Mouse (Mus musculus): ENCODE measurements around the gene H13.

H13 gene

DNA sequence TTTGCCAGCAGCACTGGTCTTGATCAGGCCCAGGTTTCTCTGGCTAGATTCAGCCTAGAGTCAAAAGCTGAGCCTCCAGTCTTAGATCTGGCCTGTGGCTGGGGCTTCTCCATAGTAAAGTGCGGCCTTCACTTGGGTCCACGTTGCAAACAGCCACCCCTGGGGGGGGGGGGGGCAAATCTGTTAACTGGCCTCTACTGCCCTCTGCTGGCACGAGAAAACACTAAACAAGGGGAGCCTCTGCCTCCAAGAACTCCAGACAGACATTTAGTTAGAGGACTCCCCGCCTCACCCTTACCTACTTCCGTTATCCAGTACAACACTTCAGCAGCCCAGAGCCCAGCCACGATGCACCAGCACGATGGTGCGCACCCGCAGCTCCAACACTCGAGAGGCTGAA, 11.9 kb upstream of the H13 start:
- in situ Hi-C loops (cut with MboI; ENCODE audit: low sequenced_read_pairs), result no loop called here

DNA sequence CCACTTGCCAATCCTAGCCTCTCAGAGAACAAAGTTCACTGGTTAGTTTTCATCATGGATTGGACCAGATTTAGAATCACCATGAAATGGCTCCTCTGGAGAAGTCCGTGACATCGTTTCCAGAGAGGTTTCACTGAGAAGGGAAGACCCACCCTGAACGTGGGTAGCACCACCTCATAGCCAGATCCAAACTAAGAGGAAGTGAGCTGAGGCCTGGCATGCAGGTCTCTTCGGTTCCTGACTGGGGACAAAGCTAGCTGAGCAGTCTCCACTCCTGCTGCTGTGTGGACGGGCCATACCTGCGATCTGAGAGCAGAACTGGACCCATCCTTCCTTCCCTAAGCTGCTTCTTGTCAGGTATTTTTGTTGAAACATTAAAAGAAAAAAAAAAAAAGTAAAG, 8.1 kb upstream of the H13 start:
- in situ Hi-C loops (cut with MboI; ENCODE audit: low sequenced_read_pairs), result loop anchor here (10.0 kb wide), 1 partner anchor 46 kb away; no protein-coding TSS in a partner anchor

DNA sequence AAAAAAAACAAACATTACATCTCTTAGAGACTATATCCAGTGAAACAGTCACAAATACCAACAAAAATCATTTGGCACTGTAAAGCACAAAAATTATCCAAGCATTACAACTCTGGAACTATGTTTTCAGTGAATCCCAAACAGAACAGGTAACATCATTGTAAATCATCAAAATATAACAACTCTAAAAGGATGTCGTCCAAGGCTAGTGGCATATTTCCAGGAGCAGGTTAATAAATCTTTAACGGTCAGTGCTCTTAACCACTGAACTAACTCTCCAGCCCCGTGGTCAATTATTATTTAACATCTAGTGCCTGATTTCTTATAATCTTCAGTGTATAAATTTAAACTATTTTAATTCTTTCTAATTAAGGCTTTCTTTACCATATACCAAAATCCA, 3.1 kb upstream of the H13 start:
- in situ Hi-C loops (cut with MboI; ENCODE audit: low sequenced_read_pairs), result loop anchor here (5.0 to 10.0 kb wide), 2 partner anchors 34 to 51 kb away; no protein-coding TSS in a partner anchor

DNA sequence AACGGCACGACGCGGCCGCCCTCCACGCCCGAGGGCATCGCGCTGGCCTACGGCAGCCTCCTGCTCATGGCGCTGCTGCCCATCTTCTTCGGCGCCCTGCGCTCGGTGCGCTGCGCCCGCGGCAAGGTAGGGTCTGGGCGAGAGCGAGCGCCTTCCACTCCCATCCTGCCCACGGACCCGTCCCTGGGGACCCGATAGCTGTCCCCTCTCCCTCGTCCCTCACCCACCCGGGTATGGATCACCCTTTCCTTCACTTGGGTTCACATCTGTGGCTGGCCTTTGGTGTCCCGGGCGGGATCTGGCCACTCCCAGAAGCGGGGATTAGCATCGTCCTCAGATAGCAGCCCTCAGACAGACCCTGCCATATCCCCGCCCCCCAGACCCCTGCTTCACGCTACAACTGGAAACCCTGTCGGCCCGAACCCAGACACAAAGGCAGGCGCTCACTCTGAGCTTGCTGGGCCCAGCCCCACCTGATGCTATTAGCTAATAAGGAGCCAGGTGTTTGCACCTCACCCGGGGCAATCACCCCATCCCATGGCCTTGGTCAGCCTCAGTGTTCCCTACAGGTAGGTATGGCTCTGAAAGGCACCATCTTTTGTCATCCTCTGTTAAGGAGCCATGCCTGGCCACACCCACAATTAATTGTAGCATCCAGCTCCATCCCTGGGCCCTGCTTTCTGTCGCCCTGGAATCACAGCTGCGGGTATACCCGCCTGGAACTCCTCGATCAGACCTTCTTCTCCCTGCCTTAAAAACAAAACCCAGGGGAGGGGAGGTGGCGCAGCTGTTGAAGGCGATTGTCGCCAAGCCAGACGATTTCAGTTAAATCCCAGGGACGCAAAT, 601 bp downstream of the H13 start:
- in situ Hi-C loops (cut with MboI; ENCODE audit: low sequenced_read_pairs), result loop anchor here (5.0 to 10.0 kb wide), 2 partner anchors 38 to 55 kb away; no protein-coding TSS in a partner anchor

DNA sequence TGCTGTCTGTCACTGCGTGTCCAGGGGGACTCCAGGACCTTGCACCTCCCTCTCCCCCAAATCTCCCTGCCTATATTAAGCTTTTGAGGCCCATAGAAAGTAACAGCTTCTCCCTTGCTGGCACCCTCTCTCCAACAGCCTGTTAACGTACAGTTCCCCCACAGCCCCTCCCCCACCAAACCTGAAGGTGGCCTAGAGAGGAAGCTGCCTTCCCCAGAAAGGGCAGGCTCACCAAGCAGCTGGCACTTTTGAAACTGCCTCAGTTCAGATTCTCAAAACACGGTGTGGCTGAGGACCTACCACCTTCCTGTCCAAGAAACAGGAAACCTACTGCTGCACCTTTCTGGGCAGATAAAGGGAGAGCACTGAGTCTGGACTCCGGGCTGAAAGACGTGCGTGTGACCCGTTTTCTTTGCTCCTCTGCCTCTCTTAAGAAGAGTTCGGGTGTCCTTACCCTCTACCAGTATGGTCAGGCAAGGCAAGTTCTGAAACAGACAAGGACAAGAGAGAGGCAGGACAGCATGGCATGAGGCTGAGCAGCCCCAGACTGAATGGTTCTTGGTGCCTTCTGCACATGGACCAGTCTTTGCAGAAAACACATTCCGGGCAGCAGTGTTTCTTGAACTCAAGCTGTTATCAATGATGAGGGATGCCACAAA, 1.9 kb downstream of the H13 start:
- in situ Hi-C loops (cut with MboI; ENCODE audit: low sequenced_read_pairs), result no loop called here

DNA sequence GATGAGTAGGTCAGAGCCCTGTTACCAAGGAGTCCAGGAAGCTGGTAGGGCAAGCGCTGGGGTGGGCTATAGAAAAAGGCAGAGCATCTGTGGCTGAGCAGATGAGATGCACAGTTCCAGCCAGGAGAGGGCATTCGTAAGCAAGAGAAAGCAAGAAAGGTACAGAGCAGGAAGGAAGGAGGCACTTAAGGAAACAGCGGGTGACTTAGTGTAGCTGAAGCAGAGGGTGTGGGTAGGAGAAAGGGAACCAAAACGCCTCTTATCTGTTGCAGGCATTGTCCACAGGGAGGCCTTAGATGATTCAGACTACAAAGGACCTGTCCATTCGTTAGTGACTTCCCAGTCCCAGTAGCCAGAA, 2.4 kb downstream of the H13 start:
- in situ Hi-C loops (cut with MboI; ENCODE audit: low sequenced_read_pairs), result no loop called here

DNA sequence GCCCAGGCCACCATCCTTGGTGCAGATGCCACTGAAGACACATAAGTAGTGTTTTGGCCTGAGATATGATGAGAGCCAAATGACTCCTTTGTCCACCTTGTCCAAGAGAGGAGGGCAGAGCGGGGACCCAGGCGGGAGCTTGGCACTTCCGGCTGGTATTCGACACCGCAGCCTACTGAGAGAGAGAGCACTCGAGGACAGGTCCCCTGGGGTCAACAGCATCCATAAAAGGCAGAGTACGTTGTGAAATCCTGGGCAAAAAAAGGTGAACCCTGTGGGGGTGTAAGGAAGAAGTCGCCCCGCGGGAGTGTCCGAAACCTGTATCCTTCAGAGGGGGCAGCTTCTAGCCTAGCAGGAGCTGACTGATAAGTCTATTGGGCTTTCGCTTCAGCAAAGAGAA, 2.9 kb downstream of the H13 start:
- in situ Hi-C loops (cut with MboI; ENCODE audit: low sequenced_read_pairs), result no loop called here

DNA sequence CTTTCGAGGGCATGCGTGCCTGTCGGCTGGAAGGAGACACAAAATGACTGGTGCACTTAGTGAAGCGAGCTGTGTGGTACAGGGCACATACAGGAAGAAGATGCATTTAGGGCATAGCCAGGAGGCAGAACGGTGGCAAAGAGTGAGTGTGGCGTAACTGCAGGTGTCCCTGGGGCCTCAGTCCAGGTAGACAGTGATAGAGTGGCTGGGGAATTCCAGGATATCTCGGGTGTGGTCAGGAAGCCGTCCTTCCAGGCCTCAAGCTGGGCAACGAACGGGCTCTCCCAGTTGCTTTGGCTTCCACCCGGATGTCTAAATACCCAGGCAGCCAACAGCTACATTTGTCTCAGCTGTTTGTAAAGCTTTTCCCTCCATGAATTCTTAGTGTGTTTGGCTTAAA, 4.9 kb downstream of the H13 start:
- in situ Hi-C loops (cut with MboI; ENCODE audit: low sequenced_read_pairs), result no loop called here

DNA sequence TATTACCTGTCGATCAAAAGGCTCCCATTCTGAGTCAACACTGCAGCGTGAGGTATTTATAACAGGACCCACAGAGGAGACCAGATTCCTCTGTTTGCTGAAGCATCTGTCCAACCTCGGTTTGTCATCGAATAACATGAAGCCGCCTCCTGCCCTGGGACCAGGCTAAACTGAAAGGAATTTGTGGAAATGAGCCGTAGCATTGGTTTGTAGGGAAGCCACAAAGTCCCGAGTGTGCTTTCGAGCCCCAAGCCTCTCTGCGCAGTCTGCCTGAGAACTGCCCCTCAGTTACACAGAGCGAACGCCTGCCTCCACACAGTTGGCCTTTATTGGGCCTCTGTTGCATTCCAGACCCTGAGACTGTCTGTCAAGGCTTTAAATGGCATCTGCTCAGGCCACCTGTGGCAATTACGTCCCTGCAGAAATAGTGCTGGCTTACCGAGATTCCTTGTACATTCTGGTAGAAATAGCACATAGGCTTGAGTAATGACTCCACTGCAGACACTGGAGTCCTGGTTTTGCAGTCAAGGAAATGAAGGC, 6.1 kb downstream of the H13 start:
- in situ Hi-C loops (cut with MboI; ENCODE audit: low sequenced_read_pairs), result no loop called here

DNA sequence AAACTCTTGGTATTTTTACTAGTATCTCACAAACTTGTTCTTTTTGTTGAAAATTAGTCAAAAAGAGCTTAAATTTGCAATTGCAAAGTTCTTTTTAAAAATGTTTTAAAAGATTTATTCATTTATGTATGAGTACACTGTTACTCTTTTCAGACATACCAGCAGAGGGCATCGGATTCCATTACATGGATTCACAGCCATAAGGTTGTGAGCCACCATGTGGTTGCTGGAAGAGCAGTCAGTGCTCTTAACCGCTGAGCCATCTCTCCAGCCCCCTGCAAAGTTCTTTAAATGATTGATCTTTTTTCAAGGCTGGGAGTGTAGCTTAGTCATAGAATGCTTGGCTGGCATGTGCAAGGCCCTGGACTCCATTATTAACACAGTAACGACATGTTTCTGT, 9.0 kb downstream of the H13 start:
- in situ Hi-C loops (cut with MboI; ENCODE audit: low sequenced_read_pairs), result no loop called here

DNA sequence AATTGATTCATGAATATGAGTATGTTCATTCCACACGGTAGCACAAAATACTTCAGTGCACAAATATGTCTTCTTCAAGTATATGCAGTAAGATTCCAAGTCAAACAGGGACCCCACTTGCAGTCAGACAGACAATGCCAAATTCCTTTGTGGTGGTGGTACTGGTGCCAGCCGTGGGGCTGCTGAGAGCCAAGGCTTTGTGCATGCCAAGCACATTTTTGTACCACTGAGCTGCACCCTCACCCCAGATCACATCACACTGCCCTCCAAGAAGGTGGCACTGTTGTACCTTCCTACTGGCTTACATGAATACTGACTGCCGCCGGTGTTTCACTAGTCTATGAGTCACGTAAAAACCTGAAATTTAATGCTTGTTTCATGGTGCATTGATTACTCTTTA, 9.7 kb downstream of the H13 start:
- in situ Hi-C loops (cut with MboI; ENCODE audit: low sequenced_read_pairs), result no loop called here

DNA sequence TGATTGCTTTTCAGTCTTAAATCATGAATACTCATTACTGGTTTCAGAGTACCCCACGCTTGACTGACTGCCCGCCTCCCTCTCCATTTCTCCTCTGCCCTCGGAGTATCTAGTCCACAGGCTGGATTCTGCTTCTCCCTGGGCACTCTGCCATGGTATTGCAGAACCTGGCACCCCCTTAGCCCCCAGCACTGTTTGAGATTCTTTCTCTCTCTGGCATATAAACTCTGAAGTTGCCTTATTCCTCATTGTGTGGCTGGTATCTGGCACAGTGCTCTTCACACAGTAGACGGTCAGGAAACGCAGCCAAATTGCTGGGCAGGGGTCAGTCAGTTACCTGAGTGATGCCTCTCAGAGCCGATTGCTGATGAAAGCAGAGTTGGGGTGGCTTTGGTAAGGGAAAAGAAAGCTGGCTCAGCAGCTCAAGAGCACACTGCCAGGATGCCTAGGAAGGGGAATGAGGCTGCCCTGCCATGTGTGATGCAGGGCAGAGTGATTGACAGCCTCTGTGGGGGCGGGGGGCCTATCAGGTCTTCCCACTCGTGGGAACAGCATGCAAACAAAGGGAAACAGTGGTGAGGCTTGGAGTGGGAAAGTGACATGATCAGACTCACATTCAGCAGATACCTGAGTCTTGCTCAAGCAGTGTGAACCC, 10.6 kb downstream of the H13 start:
- in situ Hi-C loops (cut with MboI; ENCODE audit: low sequenced_read_pairs), result loop anchor here (10.0 kb wide), 1 partner anchor 155 kb away; the partner anchor contains the start of gene Bcl2l1

DNA sequence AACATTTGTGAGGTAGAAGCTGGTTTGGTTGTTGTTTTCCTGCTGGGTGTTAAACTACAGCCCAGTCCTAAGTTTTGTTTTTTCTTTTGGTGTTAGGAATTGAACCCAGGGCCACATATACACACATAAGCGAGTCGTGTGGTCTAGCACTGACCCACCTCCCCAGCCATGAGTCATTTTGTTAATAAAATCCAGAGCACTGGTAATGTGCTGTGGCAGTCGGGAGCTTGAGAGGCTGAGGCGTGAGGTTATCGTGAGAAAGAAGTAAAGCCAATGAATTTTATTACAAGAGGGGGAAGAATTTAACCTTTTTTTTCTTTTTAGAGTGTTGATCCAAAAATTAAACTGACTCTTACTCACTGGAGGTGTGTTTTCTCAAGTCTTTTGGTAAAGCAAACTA, 13.8 kb downstream of the H13 start:
- in situ Hi-C loops (cut with MboI; ENCODE audit: low sequenced_read_pairs), result loop anchor here (10.0 kb wide), 1 partner anchor 152 kb away; the partner anchor contains the start of gene Bcl2l1

DNA sequence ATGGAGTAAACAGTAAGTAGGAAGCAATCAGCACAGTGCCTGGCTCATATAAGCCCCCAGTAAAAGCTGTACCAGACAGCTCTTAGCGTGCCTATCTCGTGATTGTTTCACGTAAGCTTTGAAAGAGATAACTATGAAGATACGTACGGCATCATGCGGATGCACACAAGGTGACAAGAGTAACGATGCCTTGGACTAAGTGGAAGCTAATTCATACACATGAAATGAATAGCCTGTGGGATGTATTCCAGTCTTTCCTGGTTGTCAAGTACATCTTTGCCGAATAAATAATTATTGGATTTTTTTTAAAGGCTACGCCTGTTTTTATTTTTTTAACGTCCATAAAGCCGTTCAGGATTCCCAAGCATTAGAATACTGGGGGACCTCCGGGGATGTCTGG, 17.1 kb downstream of the H13 start:
- in situ Hi-C loops (cut with MboI; ENCODE audit: low sequenced_read_pairs), result loop anchor here (10.0 kb wide), 1 partner anchor 148 kb away; the partner anchor contains the start of gene Bcl2l1

DNA sequence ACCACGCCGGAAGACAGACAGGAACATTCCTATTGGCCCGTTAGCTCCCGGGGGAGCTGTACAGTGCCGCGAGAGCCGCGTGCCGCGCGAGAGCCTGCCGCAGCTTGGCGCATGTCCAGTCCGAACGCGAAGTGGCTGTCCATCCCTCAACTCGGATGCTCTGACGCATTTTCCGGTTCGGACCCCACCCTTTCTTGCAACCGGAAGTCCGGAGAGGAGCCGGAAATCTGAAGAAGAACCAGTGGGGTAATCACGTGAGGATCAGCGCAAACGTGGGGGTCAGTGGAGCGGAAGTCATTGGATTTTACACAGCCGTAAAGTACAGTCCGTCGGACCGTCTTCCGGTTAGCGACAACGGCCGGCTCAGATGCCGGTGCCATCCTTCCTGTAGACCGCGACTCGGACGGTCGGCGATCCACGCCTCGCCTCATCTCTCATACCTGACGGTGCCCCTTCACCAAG, 17.6 kb downstream of the H13 start, which contains the start of gene Mcts2:
Gene Mcts2 (plus strand): TSS at position 230 of the 462 bp plus-strand sequence.
- in situ Hi-C loops (cut with MboI; ENCODE audit: low sequenced_read_pairs), result loop anchor here (10.0 kb wide), 1 partner anchor 148 kb away; the partner anchor contains the start of gene Bcl2l1

DNA sequence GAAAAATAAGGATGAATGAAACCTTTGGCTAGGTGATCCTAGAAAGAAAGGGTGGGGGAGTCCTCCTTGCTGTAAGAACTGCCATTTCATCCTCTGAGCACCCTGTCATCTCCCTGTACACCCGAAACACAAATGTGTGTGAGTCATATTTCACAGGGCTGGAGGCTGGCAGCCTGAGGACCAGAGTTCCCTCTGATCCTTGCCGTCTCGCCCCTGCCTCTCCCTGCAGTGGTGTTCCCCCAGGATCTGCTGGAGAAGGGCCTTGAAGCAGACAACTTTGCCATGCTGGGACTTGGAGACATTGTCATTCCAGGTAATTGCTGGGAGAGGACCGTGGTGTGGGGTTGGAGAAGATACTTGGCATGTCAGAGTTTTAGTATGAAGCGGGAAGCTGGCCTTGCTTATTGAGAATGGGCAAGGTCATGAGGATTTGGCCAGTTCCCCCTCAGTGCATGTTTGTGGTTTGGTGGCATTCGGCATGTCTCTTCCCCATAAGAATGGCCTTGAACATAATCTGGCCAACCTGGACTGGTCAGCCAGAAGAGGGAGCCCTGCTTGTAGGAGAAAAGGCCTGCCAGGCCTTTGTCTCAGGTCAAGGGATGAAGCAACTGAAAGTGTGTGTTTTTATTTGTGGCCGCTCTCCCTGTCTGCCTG, 22.4 kb downstream of the H13 start:
- in situ Hi-C loops (cut with MboI; ENCODE audit: low sequenced_read_pairs), result no loop called here

DNA sequence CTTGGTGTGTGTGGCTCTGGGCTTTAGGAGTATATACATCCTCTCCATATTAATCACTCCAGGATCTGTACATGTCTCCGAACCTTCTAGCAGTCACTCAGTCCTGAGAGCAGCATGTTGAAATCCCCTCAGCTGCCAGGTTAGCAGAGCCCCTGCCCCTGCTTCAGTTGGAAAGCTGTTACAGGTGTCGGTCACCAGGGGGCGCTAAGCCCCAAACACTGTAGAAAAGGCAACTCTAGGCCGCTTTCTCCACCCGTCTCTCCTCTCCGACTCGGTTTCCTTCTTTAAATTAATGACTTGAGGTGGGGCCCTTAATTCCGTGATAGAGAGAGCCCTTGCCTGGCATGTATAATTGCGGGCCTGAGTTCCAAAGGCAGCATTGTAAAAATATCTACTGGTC, 24.0 kb downstream of the H13 start:
- in situ Hi-C loops (cut with MboI; ENCODE audit: low sequenced_read_pairs), result no loop called here

DNA sequence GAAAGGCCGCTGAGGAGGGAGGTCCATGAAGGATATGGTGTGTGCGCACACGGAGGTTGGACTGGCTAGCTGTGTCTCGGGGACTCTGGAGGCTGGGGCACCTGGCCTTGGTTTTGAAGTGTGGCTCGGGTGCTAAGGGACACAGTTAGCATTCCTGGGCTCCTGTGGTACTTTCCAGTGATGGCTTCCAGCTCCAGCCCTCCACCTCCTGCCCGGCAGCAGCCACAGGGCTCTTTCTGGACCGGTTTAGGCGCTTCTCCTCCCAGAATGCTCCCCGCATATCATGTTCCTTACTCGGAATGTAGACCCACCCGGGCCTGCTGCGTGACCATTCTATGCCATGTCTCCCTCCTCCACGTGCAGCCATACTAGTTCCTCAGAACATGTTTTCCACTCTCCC, 24.5 kb downstream of the H13 start:
- in situ Hi-C loops (cut with MboI; ENCODE audit: low sequenced_read_pairs), result no loop called here

DNA sequence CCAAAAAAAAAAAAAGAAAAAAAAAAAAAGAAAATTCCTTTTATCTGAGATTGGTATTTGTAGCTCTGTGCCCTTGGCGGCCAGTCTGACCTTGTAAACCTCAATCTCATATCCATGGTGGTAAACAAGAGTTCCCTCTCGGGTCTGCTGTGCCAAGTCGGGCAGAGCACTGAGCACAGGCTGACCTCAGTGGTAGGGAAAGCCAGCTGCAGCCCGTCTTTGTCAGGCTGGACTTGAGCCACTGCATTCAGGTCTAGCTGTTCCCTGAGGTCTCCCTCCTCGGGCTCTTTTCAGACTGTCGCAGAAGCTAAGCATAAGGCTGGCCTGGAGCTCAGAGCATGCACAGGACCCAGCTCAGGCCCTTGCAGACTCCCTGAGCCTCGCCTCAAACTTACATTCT, 25.4 kb downstream of the H13 start:
- in situ Hi-C loops (cut with MboI; ENCODE audit: low sequenced_read_pairs), result no loop called here

DNA sequence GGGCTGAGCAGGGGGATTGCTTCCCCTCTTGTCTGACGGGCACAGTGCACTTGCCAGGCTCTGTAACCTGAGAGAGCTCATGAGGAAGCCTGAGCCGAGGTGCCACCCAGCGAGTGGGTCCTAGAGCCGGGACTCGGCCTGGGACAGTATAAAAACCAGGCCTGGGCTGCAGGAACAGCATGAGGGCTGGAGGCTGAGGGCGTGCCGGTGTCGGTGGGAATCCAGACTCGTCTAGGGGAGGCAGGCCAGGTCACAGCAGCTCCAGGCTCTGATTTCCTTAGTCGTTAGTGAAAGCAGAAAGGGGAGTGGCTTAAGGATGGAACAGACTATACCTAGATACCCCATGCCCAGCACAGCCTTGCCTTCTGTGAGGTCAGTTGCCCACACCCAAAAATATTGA, 26.8 kb downstream of the H13 start:
- in situ Hi-C loops (cut with MboI; ENCODE audit: low sequenced_read_pairs), result no loop called here

Data from CH12F3 (cell line).